Mouse (Mus musculus) spleen, adult 2 months (tissue): ENCODE results near the gene Ick.

Source experiments
- CTCF ChIP-seq: fragments of 200-500 bp; IDR thresholded peaks from 2 replicates; pipeline ENCODE4 v1.5.1; 2011; ENCODE audit warnings: mild to moderate bottlenecking, inconsistent platforms; ENCODE audit not compliant: insufficient read depth, insufficient read length, insufficient replicate concordance; ENCODE audit errors: extremely low read depth
- POLR2A ChIP-seq: fragments of 200-500 bp; IDR thresholded peaks from 2 replicates; pipeline ENCODE4 v1.6.1; 2011; ENCODE audit warnings: low read depth, low read length, inconsistent platforms

DNA sequence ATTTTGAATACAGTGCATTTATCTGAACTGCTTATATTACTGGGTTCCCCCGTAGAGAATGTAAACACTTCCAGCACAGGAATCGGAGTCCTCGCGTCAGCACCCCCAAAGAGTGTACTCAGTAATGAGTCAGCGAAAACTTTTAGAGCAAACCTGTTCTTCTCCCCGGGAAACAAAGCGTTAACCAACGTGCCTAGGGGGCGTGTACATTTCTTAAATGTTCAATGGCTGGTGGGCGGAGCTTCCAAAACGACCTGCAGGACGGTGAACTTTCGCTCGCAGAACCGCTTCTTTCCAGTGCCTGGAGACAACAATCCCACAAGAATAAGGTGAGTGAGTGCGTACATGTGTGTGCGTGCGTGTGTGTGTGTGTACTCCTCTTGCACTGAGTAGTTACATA is 82.7 kb downstream of the Ick start:
- TF ChIP-seq CTCF (no peak), POLR2A (no peak)
